Mouse (Mus musculus) stomach, postnatal 0 days (tissue): ENCODE data around the gene Kirrel2.

ENCODE experiments used
- CTCF ChIP-seq: IDR thresholded peaks from 2 replicates; pipeline ENCODE4 v1.5.1; 2016; ENCODE audit warnings: antibody characterized with exemption, low read depth, mild to moderate bottlenecking, moderate library complexity
- EP300 ChIP-seq: optimal IDR thresholded peaks from 2 replicates; pipeline ENCODE3; 2016; ENCODE audit warnings: antibody characterized with exemption

GRCm38 (mm10) chr7:30413596-30413995, 43.9 kb downstream of the Kirrel2 start, which contains the start of gene Tyrobp:
- TF ChIP-seq CTCF (no peak), EP300 (no peak)
